Mouse (Mus musculus): ENCODE results near the gene Pdlim7. TPM values are rescaled to one million over a fixed set of nuclear protein-coding genes. Genes with fewer than 3 reads are reported as not detected.

Gene Pdlim7
- polyA plus RNA-seq, 1 experiment from 2014 or later = 229 TPM

- Histone ChIP-seq H3K27me3 (ENCODE audit: control insufficient read depth, insufficient read depth, low read length) (peaks cover 60% of the 10 kb centered on the region), H3K27ac (ENCODE audit: low read length) (no peak overlapping the region), H3K4me2 (ENCODE audit: low read depth, low read length) (peak overlapping the region; percentile 95), H3K9me3 (replicated peaks; ENCODE audit: control insufficient read depth, low read length) (no peaks in the 10 kb centered on the region), H3K4me3 (ENCODE audit: low read length) (peak overlapping the region; percentile 60), H3K4me1 (ENCODE audit: control insufficient read depth, insufficient read depth, low read length) (peaks cover 51% of the 10 kb centered on the region), H3K36me3 (ENCODE audit: control insufficient read depth, insufficient read depth) (peaks cover 6% of the 10 kb centered on the region), H3K9ac (ENCODE audit: low read length) (peak overlapping the region; percentile 77)
- 49% methylated on average over 14 of the region's 14 CpGs for WGBS
- ATAC-seq (replicated peaks; ENCODE audit: extremely low read depth, insufficient read depth, low FRiP score) = no peak
Measured at GRCm38 (mm10) chr13:55486029-55486794, 27.3 kb downstream of the Pdlim7 start.

GRCm38 (mm10) chr13:55484520-55485088, 28.9 kb downstream of the Pdlim7 start:
- H3K9me3 ChIP-seq (replicated peaks; ENCODE audit: control insufficient read depth, low read length) = no peaks in the 10 kb centered on the region
- no peak overlapping the region for H3K4me3 ChIP-seq (ENCODE audit: low read length)
- H3K27ac ChIP-seq (ENCODE audit: low read length) = no peak overlapping the region
- 49% methylated on average over 7 of the region's 7 CpGs for WGBS
- H3K4me1 ChIP-seq (ENCODE audit: control insufficient read depth, insufficient read depth, low read length) = peaks cover 51% of the 10 kb centered on the region
- no peak overlapping the region for H3K9ac ChIP-seq (ENCODE audit: low read length)
- H3K36me3 ChIP-seq (ENCODE audit: control insufficient read depth, insufficient read depth) = peaks cover 19% of the 10 kb centered on the region
- ATAC-seq (replicated peaks; ENCODE audit: extremely low read depth, insufficient read depth, low FRiP score) = no peak
- peaks cover 61% of the 10 kb centered on the region for H3K27me3 ChIP-seq (ENCODE audit: control insufficient read depth, insufficient read depth, low read length)
- no peak overlapping the region for H3K4me2 ChIP-seq (ENCODE audit: low read depth, low read length)

- Histone ChIP-seq H3K27me3 (ENCODE audit: control insufficient read depth, insufficient read depth, low read length) (peaks cover 55% of the 10 kb centered on the region), H3K9me3 (replicated peaks; ENCODE audit: control insufficient read depth, low read length) (no peaks in the 10 kb centered on the region), H3K4me3 (ENCODE audit: low read length) (no peak overlapping the region), H3K9ac (ENCODE audit: low read length) (no peak overlapping the region), H3K4me1 (ENCODE audit: control insufficient read depth, insufficient read depth, low read length) (peaks cover 58% of the 10 kb centered on the region), H3K27ac (ENCODE audit: low read length) (peak overlapping the region; percentile 47; the same call in 1 of the 2 replicates), H3K36me3 (ENCODE audit: control insufficient read depth, insufficient read depth) (peaks cover 19% of the 10 kb centered on the region), H3K4me2 (ENCODE audit: low read depth, low read length) (no peak overlapping the region)
- WGBS = 53% methylated on average over 15 of the region's 15 CpGs
- ATAC-seq (replicated peaks; ENCODE audit: extremely low read depth, insufficient read depth, low FRiP score) = no peak
Measured at GRCm38 (mm10) chr13:55483593-55483992, 29.9 kb downstream of the Pdlim7 start.

GRCm38 (mm10) chr13:55483071-55483470, 30.4 kb downstream of the Pdlim7 start:
- H3K4me3 ChIP-seq (ENCODE audit: low read length) = no peak overlapping the region
- no peak for ATAC-seq (replicated peaks; ENCODE audit: extremely low read depth, insufficient read depth, low FRiP score)
- H3K27me3 ChIP-seq (ENCODE audit: control insufficient read depth, insufficient read depth, low read length) = peaks cover 51% of the 10 kb centered on the region
- peak overlapping the region; percentile 47 for H3K27ac ChIP-seq (ENCODE audit: low read length)
- peaks cover 57% of the 10 kb centered on the region for H3K4me1 ChIP-seq (ENCODE audit: control insufficient read depth, insufficient read depth, low read length)
- H3K4me2 ChIP-seq (ENCODE audit: low read depth, low read length) = no peak overlapping the region
- WGBS = 41% methylated on average over 9 of the region's 9 CpGs
- no peak overlapping the region for H3K9ac ChIP-seq (ENCODE audit: low read length)
- peaks cover 19% of the 10 kb centered on the region for H3K36me3 ChIP-seq (ENCODE audit: control insufficient read depth, insufficient read depth)
- no peaks in the 10 kb centered on the region for H3K9me3 ChIP-seq (replicated peaks; ENCODE audit: control insufficient read depth, low read length)

DNA sequence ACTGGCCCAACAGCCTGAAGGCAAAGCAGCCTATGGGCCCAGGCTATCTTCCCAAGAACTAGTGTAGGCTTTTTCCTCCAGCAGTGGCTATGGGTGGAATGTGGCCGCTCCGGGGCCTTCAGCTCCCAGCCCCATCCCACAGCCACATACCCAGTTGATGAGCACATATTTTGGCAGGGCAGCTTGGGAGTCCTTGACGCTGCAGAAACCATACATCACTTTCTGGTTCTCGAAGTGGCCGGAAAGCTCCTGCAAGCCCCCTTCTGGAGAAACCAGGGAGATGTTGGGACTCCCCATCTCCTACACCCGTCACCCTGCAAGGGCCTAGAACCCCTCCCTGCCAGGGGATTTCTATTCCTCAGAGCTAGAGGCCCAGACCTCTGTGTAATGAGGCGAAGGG, 30.9 kb downstream of the Pdlim7 start:
- WGBS = 46% methylated on average over 7 of the region's 7 CpGs
- Histone ChIP-seq H3K27me3 (ENCODE audit: control insufficient read depth, insufficient read depth, low read length) (peaks cover 51% of the 10 kb centered on the region), H3K27ac (ENCODE audit: low read length) (peak overlapping the region; percentile 61), H3K36me3 (ENCODE audit: control insufficient read depth, insufficient read depth) (peaks cover 19% of the 10 kb centered on the region), H3K4me3 (ENCODE audit: low read length) (no peak overlapping the region), H3K4me1 (ENCODE audit: control insufficient read depth, insufficient read depth, low read length) (peaks cover 56% of the 10 kb centered on the region), H3K4me2 (ENCODE audit: low read depth, low read length) (peak overlapping the region; percentile 22; the same call in 1 of the 2 replicates), H3K9ac (ENCODE audit: low read length) (no peak overlapping the region), H3K9me3 (replicated peaks; ENCODE audit: control insufficient read depth, low read length) (no peaks in the 10 kb centered on the region)
- ATAC-seq (replicated peaks; ENCODE audit: extremely low read depth, insufficient read depth, low FRiP score) = no peak; the same call in 1 of the 2 replicates

DNA sequence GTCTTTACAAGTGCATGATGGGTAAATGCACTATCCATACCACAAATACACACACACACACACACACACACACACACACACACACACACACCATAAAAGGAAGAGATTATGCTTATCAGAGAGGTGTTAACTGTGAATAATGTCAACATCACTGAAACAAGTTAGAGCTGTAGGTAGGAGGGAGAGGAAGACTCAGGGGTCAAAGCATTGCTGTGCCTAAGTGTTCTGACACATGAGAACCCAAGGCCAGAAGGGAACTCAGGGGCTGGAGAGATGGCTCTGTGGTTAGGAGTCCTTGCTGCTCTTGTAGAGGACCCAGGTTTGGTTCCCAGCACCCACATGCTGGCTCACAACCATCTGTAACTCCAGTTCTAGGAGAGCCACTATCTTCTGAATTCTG, 33.5 kb downstream of the Pdlim7 start:
- Histone ChIP-seq H3K36me3 (ENCODE audit: control insufficient read depth, insufficient read depth) (peaks cover 32% of the 10 kb centered on the region), H3K4me3 (ENCODE audit: low read length) (no peak overlapping the region), H3K27ac (ENCODE audit: low read length) (no peak overlapping the region), H3K27me3 (ENCODE audit: control insufficient read depth, insufficient read depth, low read length) (peaks cover 47% of the 10 kb centered on the region), H3K4me1 (ENCODE audit: control insufficient read depth, insufficient read depth, low read length) (peaks cover 36% of the 10 kb centered on the region), H3K9ac (ENCODE audit: low read length) (no peak overlapping the region), H3K9me3 (replicated peaks; ENCODE audit: control insufficient read depth, low read length) (no peaks in the 10 kb centered on the region), H3K4me2 (ENCODE audit: low read depth, low read length) (no peak overlapping the region)
- no peak for ATAC-seq (replicated peaks; ENCODE audit: extremely low read depth, insufficient read depth, low FRiP score)

DNA sequence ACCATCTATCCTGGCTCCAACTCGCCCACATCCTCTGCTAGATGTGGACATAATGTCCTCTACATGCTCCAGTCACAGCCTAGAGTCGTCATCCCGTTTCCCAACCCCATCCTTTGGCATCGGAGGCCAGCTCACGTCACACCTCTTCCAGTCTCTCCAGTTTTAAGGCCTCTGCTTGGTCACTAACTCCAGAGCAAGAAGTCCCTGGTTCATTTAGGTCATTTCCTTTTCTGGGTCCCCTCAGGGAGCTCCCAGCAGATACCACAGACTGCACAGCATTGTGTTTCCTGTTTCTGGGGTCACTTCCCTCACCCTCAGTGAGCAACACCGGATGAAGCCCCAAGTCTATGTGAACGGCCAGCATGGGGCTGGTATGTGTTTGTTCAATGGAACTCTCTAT, 34.5 kb downstream of the Pdlim7 start:
- peaks cover 47% of the 10 kb centered on the region for H3K27me3 ChIP-seq (ENCODE audit: control insufficient read depth, insufficient read depth, low read length)
- no peak overlapping the region for H3K9ac ChIP-seq (ENCODE audit: low read length)
- peaks cover 33% of the 10 kb centered on the region for H3K36me3 ChIP-seq (ENCODE audit: control insufficient read depth, insufficient read depth)
- H3K4me3 ChIP-seq (ENCODE audit: low read length) = no peak overlapping the region
- ATAC-seq (replicated peaks; ENCODE audit: extremely low read depth, insufficient read depth, low FRiP score) = peak; percentile 50; the same call in 1 of the 2 replicates
- H3K27ac ChIP-seq (ENCODE audit: low read length) = peak overlapping the region; percentile 62
- 70% methylated on average over 7 of the region's 7 CpGs for WGBS
- H3K9me3 ChIP-seq (replicated peaks; ENCODE audit: control insufficient read depth, low read length) = no peaks in the 10 kb centered on the region
- H3K4me1 ChIP-seq (ENCODE audit: control insufficient read depth, insufficient read depth, low read length) = peaks cover 27% of the 10 kb centered on the region
- H3K4me2 ChIP-seq (ENCODE audit: low read depth, low read length) = no peak overlapping the region

- Histone ChIP-seq H3K27me3 (ENCODE audit: control insufficient read depth, insufficient read depth, low read length) (peaks cover 44% of the 10 kb centered on the region), H3K36me3 (ENCODE audit: control insufficient read depth, insufficient read depth) (peaks cover 33% of the 10 kb centered on the region), H3K4me2 (ENCODE audit: low read depth, low read length) (no peak overlapping the region), H3K4me3 (ENCODE audit: low read length) (no peak overlapping the region), H3K4me1 (ENCODE audit: control insufficient read depth, insufficient read depth, low read length) (peaks cover 20% of the 10 kb centered on the region), H3K9me3 (replicated peaks; ENCODE audit: control insufficient read depth, low read length) (no peaks in the 10 kb centered on the region), H3K9ac (ENCODE audit: low read length) (no peak overlapping the region), H3K27ac (ENCODE audit: low read length) (no peak overlapping the region)
- WGBS = 55% methylated on average over 5 of the region's 5 CpGs
- no peak for ATAC-seq (replicated peaks; ENCODE audit: extremely low read depth, insufficient read depth, low FRiP score)
Measured at GRCm38 (mm10) chr13:55478036-55478435, 35.4 kb downstream of the Pdlim7 start.

GRCm38 (mm10) chr13:55477492-55477891, 36.0 kb downstream of the Pdlim7 start:
- ATAC-seq (replicated peaks; ENCODE audit: extremely low read depth, insufficient read depth, low FRiP score) = no peak
- Histone ChIP-seq H3K4me1 (ENCODE audit: control insufficient read depth, insufficient read depth, low read length) (peaks cover 18% of the 10 kb centered on the region), H3K27me3 (ENCODE audit: control insufficient read depth, insufficient read depth, low read length) (peaks cover 44% of the 10 kb centered on the region), H3K27ac (ENCODE audit: low read length) (no peak overlapping the region), H3K36me3 (ENCODE audit: control insufficient read depth, insufficient read depth) (peaks cover 33% of the 10 kb centered on the region), H3K4me3 (ENCODE audit: low read length) (no peak overlapping the region), H3K9ac (ENCODE audit: low read length) (no peak overlapping the region), H3K4me2 (ENCODE audit: low read depth, low read length) (no peak overlapping the region), H3K9me3 (replicated peaks; ENCODE audit: control insufficient read depth, low read length) (no peaks in the 10 kb centered on the region)
- WGBS = 68% methylated on average over 16 of the region's 16 CpGs

Data from heart, embryonic 16.5 days (tissue).